Mouse (Mus musculus): Measurements from ENCODE around the gene Mageb4.
"Not testable (repeated sequence)": the region's sequence is repeated elsewhere in the genome, so short reads cannot be mapped to it uniquely, and the experiment has no call there.

The Mageb4 gene

DNA sequence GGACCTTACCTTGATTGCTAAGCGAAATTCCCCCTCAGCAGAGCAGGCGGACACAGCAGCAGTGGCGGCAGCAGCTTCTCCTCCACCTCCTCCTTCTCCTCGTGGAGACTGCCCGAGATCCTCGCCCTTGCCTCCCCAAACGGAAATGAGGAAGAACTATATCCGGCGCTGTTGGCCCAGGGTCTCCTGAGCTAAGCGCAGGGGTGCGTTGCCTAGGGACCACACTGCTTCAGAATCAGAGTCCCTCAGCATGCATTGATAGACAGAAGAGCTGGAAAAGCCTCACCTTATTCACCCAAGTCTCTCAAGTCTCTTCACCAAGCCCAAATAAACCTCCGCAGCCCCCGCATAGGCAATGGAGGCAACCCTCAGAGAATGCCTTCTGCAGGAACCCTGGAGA is at the start of gene Mageb4:
Mageb4 (minus strand) TSS at position 101 of the 400 bp plus-strand sequence.
- not testable (repeated sequence) for DNase-seq (ENCODE audit: low read depth, low spot score)

- DNase-seq (ENCODE audit: low read depth, low spot score): not testable (repeated sequence)
Measured at GRCm38 (mm10) chrX:86284597-86284996, 20.3 kb downstream of the Mageb4 start.

DNA sequence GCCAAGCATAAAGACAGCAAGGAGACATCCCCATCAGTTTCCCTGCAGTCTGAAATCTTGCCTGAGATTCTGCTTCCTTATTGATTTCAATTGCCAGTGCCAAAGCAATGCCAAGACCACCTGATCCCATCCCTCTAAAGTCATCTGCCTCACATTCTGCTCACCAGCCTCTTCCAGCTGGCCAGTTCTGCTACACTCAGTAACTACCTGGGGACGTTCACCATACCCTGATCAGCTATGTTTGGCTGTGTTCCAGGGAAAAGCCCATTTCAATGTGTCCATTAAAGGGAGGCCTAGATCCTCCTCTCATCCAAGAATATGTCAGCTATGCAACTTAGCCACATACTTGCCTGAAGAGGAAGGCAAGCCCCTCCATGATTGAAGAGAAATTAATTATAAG is 58.9 kb downstream of the Mageb4 start:
- not testable (repeated sequence) for DNase-seq (ENCODE audit: low read depth, low spot score)

- DNase-seq (ENCODE audit: low read depth, low spot score): no peak
Measured at GRCm38 (mm10) chrX:86237246-86237645, 67.6 kb downstream of the Mageb4 start.

Data from retina, adult 2 months (tissue).